ENCODE assay signal across 24 mouse cellular contexts in genomic region chr9:51661911-51662310, GRCm38 (mm10).
DNase-seq lines count a peak whose midpoint lies in the region; TF ChIP-seq lines count a peak whose summit lies in the region.
"Had no signal": no experiment of that assay in that cellular context is flagged by ENCODE, and none has a peak within 500 bp of the region (broad histone marks: within the 10 kb centered on the region; RNA-seq: fewer than 3 reads in every experiment).

No protein-coding gene starts in this region.

- H3K27ac ChIP-seq in gastrocnemius, adult 2 months: peak overlapping the region; percentile 35; the same call in 1 of the 2 replicates
- no peak overlapping the region for H3K27ac ChIP-seq in heart, embryonic 10.5 days
- H3K27ac ChIP-seq: forebrain, embryonic 13.5 days; heart, adult 2 months; limb, embryonic 10.5 days; limb, embryonic 15.5 days; liver, embryonic 13.5 days; neural tube, embryonic 12.5 days had no signal

- no peak overlapping the region for H3K4me3 ChIP-seq in gastrocnemius, adult 2 months
- H3K4me3 ChIP-seq in heart, embryonic 10.5 days: no peak overlapping the region
- H3K4me3 ChIP-seq: forebrain, embryonic 13.5 days; heart, adult 2 months; kidney, embryonic 15.5 days; limb, embryonic 10.5 days; limb, embryonic 15.5 days; liver, embryonic 13.5 days; myocyte; neural tube, embryonic 12.5 days had no signal

- intact Hi-C loops in gastrocnemius, adult 2 months (cut with DNase I): no loop called here
- intact Hi-C loops in heart, postnatal 10 days (cut with DNase I): no loop called here
- intact Hi-C loops in left cerebral cortex, postnatal 4 days (cut with DNase I): no loop called here

- H3K36me3 ChIP-seq in heart, embryonic 10.5 days: no peaks in the 10 kb centered on the region
- H3K36me3 ChIP-seq: G1E; kidney, embryonic 15.5 days; limb, embryonic 10.5 days; limb, embryonic 15.5 days; liver, embryonic 13.5 days; neural tube, embryonic 12.5 days had no signal

- no peak for TF ChIP-seq CTCF in gastrocnemius, adult 2 months (IDR thresholded peaks at IDR 0.05)

- WGBS in heart, embryonic 10.5 days: 88% methylated on average over 2 of the region's 2 CpGs

- H3K9me3 ChIP-seq in heart, embryonic 10.5 days: no peaks in the 10 kb centered on the region
- H3K9me3 ChIP-seq: G1E; kidney, embryonic 15.5 days; limb, embryonic 10.5 days; limb, embryonic 15.5 days; liver, embryonic 13.5 days; neural tube, embryonic 12.5 days had no signal

- no peaks in the 10 kb centered on the region for H3K27me3 ChIP-seq in heart, embryonic 10.5 days (ENCODE audit: insufficient read depth, poor library complexity, severe bottlenecking)
- H3K27me3 ChIP-seq: forebrain, embryonic 13.5 days; kidney, embryonic 15.5 days; limb, embryonic 15.5 days; liver, embryonic 13.5 days; neural tube, embryonic 12.5 days had no signal

- DNase-seq in gastrocnemius, adult 2 months: peak; percentile 50
- no peak for DNase-seq in gastrocnemius, postnatal 10 days
- DNase-seq in heart, postnatal 10 days: peak; percentile 29 to 33
- no peak for DNase-seq in heart, embryonic 10.5 days (ENCODE audit: low spot score)
- DNase-seq in urinary bladder, postnatal 14 days (ENCODE audit: low spot score): peak; percentile 8
- DNase-seq in urinary bladder, postnatal 36 days (ENCODE audit: low spot score in 2 of 2): no peak
- DNase-seq in left cerebral cortex, postnatal 4 days: no peak
- DNase-seq: cerebellum, adult 11 months; cerebellum, adult 9-10 months; cerebellum, postnatal 36 days; kidney, adult 18-20 months; kidney, postnatal 36 days; layer of hippocampus, postnatal 36 days; liver, embryonic 13.5 days; lung, adult 18-20 months; right cerebral cortex, postnatal 4 days had no signal

- H3K4me1 ChIP-seq in heart, embryonic 10.5 days: no peaks in the 10 kb centered on the region
- H3K4me1 ChIP-seq: forebrain, embryonic 13.5 days; liver, embryonic 13.5 days had no signal

Comparison
In these comparisons a context has a peak if more than half of its experiments do, and no peak if none do; other contexts are left out.
1. DNase-seq: peak in gastrocnemius, adult 2 months (single experiment), heart, postnatal 10 days (2 of 2) and urinary bladder, postnatal 14 days (single experiment); none in gastrocnemius, postnatal 10 days (single experiment), heart, embryonic 10.5 days (single experiment), urinary bladder, postnatal 36 days (0 of 2) and left cerebral cortex, postnatal 4 days (single experiment).